Mouse (Mus musculus): ENCODE measurements around the gene Large2.

Gene Large2

GRCm38 (mm10) chr2:92390206-92390930 lies 15.7 kb upstream of the Large2 start:
- DNase-seq: peak; percentile 67

GRCm38 (mm10) chr2:92389645-92390044 lies 15.0 kb upstream of the Large2 start:
- DNase-seq: peak; percentile 35

GRCm38 (mm10) chr2:92388891-92389641 lies 14.4 kb upstream of the Large2 start:
- peak; percentile 94 for DNase-seq

- DNase-seq: peak; percentile 67
Measured at GRCm38 (mm10) chr2:92388081-92388517, 13.4 kb upstream of the Large2 start.

GRCm38 (mm10) chr2:92387646-92388045 lies 13.0 kb upstream of the Large2 start:
- DNase-seq: peak; percentile 71

- DNase-seq: peak; percentile 53
Measured at GRCm38 (mm10) chr2:92386821-92387570, 12.3 kb upstream of the Large2 start.

GRCm38 (mm10) chr2:92385113-92386051 lies 10.7 kb upstream of the Large2 start:
- peak; percentile 71 for DNase-seq

- no peak for DNase-seq
Measured at GRCm38 (mm10) chr2:92384101-92384500, 9.4 kb upstream of the Large2 start.

GRCm38 (mm10) chr2:92382759-92383158 lies 8.1 kb upstream of the Large2 start:
- DNase-seq: peak; percentile 56

GRCm38 (mm10) chr2:92381901-92382588 lies 7.4 kb upstream of the Large2 start, which contains the start of gene 1700029I15Rik:
1700029I15Rik (plus strand) TSS chr2:92382538.
- DNase-seq: peak; percentile 72

- no peak for DNase-seq
Measured at GRCm38 (mm10) chr2:92381161-92381560, 6.5 kb upstream of the Large2 start.

- peak; percentile 51 for DNase-seq
Measured at GRCm38 (mm10) chr2:92380495-92381050, 5.9 kb upstream of the Large2 start.

GRCm38 (mm10) chr2:92379783-92380494 lies 5.3 kb upstream of the Large2 start:
- peak; percentile 36 for DNase-seq

GRCm38 (mm10) chr2:92377320-92377719 lies 2.7 kb upstream of the Large2 start:
- peak; percentile 54 for DNase-seq

- DNase-seq: peak; percentile 46
Measured at GRCm38 (mm10) chr2:92376300-92376699, 1.6 kb upstream of the Large2 start.

GRCm38 (mm10) chr2:92375788-92376187 lies 1.1 kb upstream of the Large2 start:
- DNase-seq: no peak

GRCm38 (mm10) chr2:92375099-92375623 lies 492 bp upstream of the Large2 start:
- peak; percentile 97 for DNase-seq

- DNase-seq: peak; percentile 22
Measured at GRCm38 (mm10) chr2:92373437-92373813, 1.2 kb downstream of the Large2 start.

GRCm38 (mm10) chr2:92372767-92373436 lies 1.8 kb downstream of the Large2 start:
- DNase-seq: peak; percentile 69

Data from cerebellum, adult 11-12 months (tissue).